Mouse (Mus musculus): ENCODE data around the gene Wfdc5. TPM values are rescaled to one million over a fixed set of nuclear protein-coding genes. Genes with fewer than 3 reads are reported as not detected.

Wfdc5 gene
- polyA plus RNA-seq, 1 experiment: not detected

DNA sequence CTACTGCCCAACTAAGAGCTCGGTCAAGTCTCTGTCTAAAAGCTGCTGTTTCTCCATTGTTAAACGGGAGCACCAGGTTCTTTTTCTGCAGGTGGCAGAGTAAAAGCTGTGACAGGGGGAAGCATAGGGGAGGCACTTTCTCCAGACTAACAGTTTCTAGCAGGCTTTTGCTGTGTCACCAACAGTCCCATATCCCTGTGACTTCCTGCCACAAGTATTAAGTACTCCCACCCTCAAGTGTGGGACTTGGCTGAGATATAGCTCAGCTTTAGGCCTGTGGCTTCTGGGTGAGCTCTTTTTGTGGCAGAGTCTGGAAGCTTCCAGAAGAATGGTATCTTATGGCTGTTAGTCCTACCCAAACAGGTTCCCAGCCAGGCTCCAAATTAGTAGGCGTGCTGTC, 6.7 kb downstream of the Wfdc5 start:
- Histone ChIP-seq H3K4me1 (peaks cover 52% of the 10 kb centered on the region), H3K27me3 (replicated peaks) (peaks cover 65% of the 10 kb centered on the region), H3K36me3 (replicated peaks; ENCODE audit: low read length) (no peaks in the 10 kb centered on the region), H3K9me3 (no peaks in the 10 kb centered on the region), H3K4me3 (replicated peaks) (no peak overlapping the region)
- TF ChIP-seq FLI1 (IDR thresholded peaks at IDR 0.05; ENCODE audit: low read length) (no peak), GATA1 (IDR thresholded peaks at IDR 0.05; ENCODE audit: borderline replicate concordance, low read length) (no peak)

DNA sequence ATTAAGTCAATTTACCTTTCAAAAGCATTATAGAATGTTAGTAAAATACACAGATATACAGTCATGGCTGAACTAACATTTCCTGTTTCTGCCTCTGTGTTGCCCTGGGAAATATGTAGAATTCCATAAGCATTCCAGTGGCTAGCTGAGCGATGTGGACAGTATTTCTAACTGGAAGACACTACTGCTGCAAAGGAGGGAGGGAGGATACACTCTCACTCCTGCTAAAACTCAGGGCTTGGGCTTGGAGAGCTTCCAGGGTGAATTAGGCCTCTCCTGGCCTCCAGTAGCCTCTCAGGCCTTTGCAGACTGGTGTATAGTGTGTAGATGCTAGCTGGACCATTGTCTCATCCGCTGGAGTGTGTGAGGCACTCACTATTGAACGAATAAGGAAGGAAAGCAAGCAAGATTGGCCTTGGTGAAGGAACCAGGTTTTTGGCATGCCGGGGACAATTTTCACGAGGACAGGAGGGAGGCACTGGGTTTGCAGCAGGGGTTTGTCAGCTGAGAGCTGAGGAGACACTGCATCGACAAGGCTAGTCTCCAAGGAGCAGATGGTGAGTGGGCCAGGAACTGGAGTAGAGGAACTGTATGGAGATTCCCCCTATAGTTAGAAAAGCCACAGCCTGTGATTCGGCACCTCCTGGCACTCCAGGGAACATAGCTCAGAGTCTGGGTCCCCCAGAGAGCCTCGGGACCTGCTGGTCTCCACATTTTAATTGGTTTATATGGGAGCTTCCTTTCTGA, 7.7 kb downstream of the Wfdc5 start:
- H3K4me1 ChIP-seq: peaks cover 58% of the 10 kb centered on the region
- TF ChIP-seq FLI1 (IDR thresholded peaks at IDR 0.05; ENCODE audit: low read length): no peak
- H3K4me3 ChIP-seq (replicated peaks): no peak overlapping the region
- H3K36me3 ChIP-seq (replicated peaks; ENCODE audit: low read length): no peaks in the 10 kb centered on the region
- H3K9me3 ChIP-seq: no peaks in the 10 kb centered on the region
- peaks cover 68% of the 10 kb centered on the region for H3K27me3 ChIP-seq (replicated peaks)

DNA sequence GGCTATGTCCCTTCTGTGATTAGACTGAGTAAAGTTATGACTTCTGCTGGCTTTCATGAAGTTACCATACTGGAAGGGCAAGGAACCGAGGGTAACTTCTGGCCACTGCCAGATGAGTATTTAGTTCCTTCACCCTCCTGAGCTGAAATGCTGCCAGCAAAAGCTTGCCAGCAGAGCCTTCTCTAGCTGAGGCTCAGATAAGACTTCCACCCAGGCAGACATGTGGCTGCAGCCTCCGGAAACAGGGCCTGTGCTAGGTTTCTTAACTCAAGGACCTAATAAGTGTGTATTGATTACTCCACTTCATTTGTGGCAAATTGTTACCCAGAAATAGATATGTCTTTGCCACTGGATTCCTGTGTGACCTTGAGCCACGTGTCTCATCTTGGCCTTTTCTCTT, 9.1 kb downstream of the Wfdc5 start:
- Histone ChIP-seq H3K4me1 (peaks cover 64% of the 10 kb centered on the region), H3K4me3 (replicated peaks) (no peak overlapping the region), H3K9me3 (peaks cover 6% of the 10 kb centered on the region), H3K36me3 (replicated peaks; ENCODE audit: low read length) (no peaks in the 10 kb centered on the region), H3K27me3 (replicated peaks) (peaks cover 72% of the 10 kb centered on the region)
- TF ChIP-seq GATA1 (IDR thresholded peaks at IDR 0.05; ENCODE audit: borderline replicate concordance, low read length) (no peak), FLI1 (IDR thresholded peaks at IDR 0.05; ENCODE audit: low read length) (no peak)

DNA sequence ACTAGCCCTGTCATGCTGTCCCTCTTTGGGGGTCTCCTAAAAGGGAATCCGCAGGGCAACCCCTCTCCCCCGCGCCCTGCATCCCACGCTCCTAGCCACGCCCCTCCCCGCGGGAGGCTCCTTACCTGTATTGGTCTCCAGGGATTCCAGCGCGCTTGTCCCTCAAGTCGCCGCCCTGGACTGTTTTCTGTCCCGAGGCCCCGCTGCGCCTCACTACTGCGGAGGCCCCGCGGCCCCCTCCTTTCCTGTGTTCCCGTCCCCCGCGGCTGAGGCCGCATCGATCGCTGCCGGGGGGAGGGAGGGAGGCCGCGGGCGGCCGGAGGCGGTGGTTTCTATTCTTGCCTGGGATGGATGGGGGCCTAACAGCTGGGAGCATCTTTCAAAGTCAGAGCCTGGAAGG, 11.6 kb downstream of the Wfdc5 start, which contains the start of gene Kcns1:
Kcns1 (minus strand) TSS at position 212 of the 400 bp plus-strand sequence.
- peaks cover 16% of the 10 kb centered on the region for H3K9me3 ChIP-seq
- TF ChIP-seq GATA1 (IDR thresholded peaks at IDR 0.05; ENCODE audit: borderline replicate concordance, low read length): no peak
- TF ChIP-seq FLI1 (IDR thresholded peaks at IDR 0.05; ENCODE audit: low read length): no peak
- H3K4me3 ChIP-seq (replicated peaks): peak within 1 kb of the TSS; percentile 71
- peaks cover 75% of the 10 kb centered on the region for H3K27me3 ChIP-seq (replicated peaks)
- H3K4me1 ChIP-seq: peaks cover 59% of the 10 kb centered on the region
- no peaks in the 10 kb centered on the region for H3K36me3 ChIP-seq (replicated peaks; ENCODE audit: low read length)

DNA sequence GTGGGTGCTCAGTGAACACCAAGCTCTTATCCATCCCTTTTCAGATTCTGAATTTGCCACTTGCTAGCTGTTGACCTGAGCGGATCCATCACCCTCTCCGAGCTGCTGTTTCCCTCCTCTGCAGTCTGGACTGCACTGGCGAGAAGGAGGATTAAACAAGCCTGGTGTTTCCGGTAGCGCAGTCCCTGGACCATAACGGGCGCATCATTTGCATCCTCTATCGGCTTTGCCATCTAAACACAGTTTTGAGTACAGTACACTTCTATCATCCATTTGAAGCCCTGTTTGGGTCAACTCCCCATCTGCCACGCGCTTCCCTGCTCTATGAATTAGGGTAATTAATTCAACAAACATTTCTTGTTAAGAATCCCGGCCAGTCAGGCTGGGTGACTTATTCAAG, 12.2 kb downstream of the Wfdc5 start:
- no peak for TF ChIP-seq GATA1 (IDR thresholded peaks at IDR 0.05; ENCODE audit: borderline replicate concordance, low read length)
- no peak for TF ChIP-seq FLI1 (IDR thresholded peaks at IDR 0.05; ENCODE audit: low read length)
- H3K4me1 ChIP-seq: peaks cover 53% of the 10 kb centered on the region
- peaks cover 16% of the 10 kb centered on the region for H3K9me3 ChIP-seq
- H3K36me3 ChIP-seq (replicated peaks; ENCODE audit: low read length): no peaks in the 10 kb centered on the region
- peaks cover 80% of the 10 kb centered on the region for H3K27me3 ChIP-seq (replicated peaks)
- no peak overlapping the region for H3K4me3 ChIP-seq (replicated peaks)

DNA sequence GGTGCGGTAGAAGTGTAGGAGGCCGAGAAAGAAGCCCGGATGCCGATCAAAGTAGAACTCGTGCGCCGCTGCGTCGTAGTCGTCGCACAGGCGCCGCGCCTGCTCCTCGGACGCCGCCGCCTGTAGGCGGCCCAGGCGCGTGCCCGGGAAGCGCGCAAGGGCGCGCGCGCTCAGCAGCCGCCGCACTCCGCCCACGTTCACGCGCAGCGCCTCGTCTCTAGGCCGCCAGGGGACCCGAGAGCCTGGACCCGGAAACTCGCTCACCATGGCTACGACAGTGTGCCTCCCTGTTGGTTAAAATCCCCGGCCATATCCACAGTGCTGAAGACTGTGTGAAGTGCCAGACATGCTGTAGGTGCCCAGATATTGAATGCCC, 14.0 kb downstream of the Wfdc5 start:
- Histone ChIP-seq H3K4me1 (peaks cover 39% of the 10 kb centered on the region), H3K9me3 (peaks cover 16% of the 10 kb centered on the region), H3K27me3 (replicated peaks) (peaks cover 86% of the 10 kb centered on the region), H3K36me3 (replicated peaks; ENCODE audit: low read length) (no peaks in the 10 kb centered on the region), H3K4me3 (replicated peaks) (peak overlapping the region; percentile 82)
- TF ChIP-seq FLI1 (IDR thresholded peaks at IDR 0.05; ENCODE audit: low read length): no peak
- no peak for TF ChIP-seq GATA1 (IDR thresholded peaks at IDR 0.05; ENCODE audit: borderline replicate concordance, low read length)

DNA sequence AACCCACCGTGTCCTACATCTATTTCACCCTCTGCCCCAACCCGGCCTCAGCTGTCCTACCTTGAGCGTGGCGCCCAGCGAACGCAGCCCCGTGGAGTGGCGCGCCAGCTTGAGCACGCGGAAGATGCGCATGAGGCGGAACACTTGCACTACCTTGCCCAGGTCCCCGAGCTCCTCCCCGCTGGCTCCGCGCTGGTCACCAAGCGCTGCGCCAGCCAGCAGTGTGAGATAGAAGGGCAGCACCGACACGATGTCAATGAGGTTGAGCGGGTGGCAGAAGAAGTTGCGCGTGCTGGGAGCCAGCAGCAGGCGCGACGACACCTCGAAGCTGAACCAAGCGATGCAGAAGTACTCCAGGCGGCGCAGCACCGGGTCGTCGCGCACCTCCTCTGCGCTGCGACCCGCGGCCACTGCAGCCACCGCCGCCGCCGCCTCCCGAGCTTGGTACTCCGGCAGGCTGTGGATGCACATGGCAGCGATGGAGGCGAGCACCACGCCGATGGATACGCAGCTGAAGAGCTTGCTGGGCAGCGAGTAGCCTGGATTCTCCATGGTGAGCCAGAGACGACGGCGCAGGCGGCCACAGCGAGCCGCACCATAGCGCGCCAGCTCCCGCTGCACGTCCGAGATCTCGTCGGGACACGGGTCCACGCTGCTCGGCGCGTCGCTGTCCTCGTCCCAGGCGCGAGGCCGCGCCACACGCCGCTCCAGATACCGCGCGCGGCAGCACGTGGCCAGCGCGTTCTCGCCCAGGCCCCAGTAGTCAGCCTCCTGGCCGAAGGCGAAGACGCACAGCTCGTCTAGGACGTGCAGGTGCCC, 14.6 kb downstream of the Wfdc5 start:
- peaks cover 86% of the 10 kb centered on the region for H3K27me3 ChIP-seq (replicated peaks)
- peak overlapping the region; percentile 82 for H3K4me3 ChIP-seq (replicated peaks)

DNA sequence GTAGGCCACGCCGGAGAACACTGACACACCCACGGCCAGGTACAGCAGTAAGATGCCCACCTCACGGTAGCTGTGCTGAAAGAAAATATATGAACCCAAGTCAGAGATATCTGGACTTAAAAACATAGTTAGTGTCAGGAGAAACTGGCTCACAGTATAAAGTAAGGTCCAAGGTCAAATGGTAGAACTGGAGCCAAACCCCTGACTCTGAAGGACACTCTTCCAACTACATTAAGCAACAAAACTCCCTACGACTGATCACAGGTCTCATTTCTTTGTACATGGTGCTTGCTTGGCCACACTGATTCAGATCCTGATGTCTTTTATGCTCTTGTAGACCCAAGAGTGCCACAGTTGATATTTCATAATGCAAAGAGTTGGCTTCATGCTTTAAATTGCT, 17.6 kb downstream of the Wfdc5 start:
- peaks cover 16% of the 10 kb centered on the region for H3K9me3 ChIP-seq

More for the DNA sequence above, 14.6 kb downstream of the Wfdc5 start:
- Histone ChIP-seq H3K4me1 (peaks cover 34% of the 10 kb centered on the region), H3K9me3 (peaks cover 16% of the 10 kb centered on the region), H3K36me3 (replicated peaks; ENCODE audit: low read length) (no peaks in the 10 kb centered on the region)
- TF ChIP-seq FLI1 (IDR thresholded peaks at IDR 0.05; ENCODE audit: low read length) (no peak), GATA1 (IDR thresholded peaks at IDR 0.05; ENCODE audit: borderline replicate concordance, low read length) (no peak)

DNA sequence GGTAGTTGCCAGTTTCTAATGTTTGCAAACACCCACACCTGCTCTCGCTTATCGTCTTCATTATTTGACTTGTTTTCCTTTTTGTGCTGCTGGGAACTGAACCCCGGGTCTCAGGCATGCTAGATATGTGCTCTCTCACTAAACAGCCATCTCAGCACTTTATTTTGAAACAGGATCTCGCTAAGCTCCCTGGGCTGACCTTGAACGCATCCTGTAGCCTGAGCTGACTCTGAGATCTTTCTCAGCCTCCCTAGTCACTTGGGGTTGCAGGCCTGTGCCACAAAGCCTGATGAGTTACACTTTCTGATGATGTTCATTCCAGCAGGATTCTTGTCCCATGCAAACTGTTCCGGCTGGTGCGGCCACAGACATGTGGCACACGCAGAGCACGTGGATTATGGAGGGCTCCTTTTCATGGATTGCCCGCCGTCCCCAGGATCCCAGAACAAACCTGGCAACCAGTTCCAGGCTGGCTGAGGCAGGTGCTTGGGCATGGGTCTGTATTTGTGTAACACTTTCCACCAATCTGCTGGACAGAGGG, 21.0 kb downstream of the Wfdc5 start:
- TF ChIP-seq GATA1 (IDR thresholded peaks at IDR 0.05; ENCODE audit: borderline replicate concordance, low read length): no peak
- no peak for TF ChIP-seq FLI1 (IDR thresholded peaks at IDR 0.05; ENCODE audit: low read length)
- Histone ChIP-seq H3K9me3 (no peaks in the 10 kb centered on the region), H3K4me3 (replicated peaks) (no peak overlapping the region), H3K36me3 (replicated peaks; ENCODE audit: low read length) (peaks cover 13% of the 10 kb centered on the region), H3K4me1 (no peaks in the 10 kb centered on the region), H3K27me3 (replicated peaks) (peaks cover 42% of the 10 kb centered on the region)

More for the DNA sequence above, 17.6 kb downstream of the Wfdc5 start:
- Histone ChIP-seq H3K4me3 (replicated peaks) (no peak overlapping the region), H3K4me1 (peaks cover 15% of the 10 kb centered on the region), H3K36me3 (replicated peaks; ENCODE audit: low read length) (no peaks in the 10 kb centered on the region), H3K27me3 (replicated peaks) (peaks cover 73% of the 10 kb centered on the region)
- TF ChIP-seq GATA1 (IDR thresholded peaks at IDR 0.05; ENCODE audit: borderline replicate concordance, low read length) (no peak), FLI1 (IDR thresholded peaks at IDR 0.05; ENCODE audit: low read length) (no peak)

DNA sequence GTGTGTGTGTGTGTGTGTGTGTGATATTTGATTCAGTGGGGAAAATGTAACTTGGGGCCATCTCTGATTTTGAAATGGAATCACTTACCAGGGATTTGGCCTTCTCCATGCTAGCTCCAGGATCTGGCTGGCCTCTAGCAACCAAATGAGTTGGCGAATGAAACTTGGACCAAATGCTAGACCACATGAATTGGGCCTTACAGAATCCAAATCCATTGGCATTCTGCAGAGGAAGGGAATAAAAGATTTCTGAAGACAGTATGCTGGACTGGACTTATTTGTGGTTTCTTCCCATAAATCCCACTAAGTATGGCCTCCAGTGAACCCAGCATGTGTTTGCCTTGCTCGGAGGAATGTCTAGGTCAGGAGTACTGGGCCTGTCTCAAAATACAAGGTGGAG, 23.7 kb downstream of the Wfdc5 start:
- Histone ChIP-seq H3K27me3 (replicated peaks) (peaks cover 17% of the 10 kb centered on the region), H3K4me1 (no peaks in the 10 kb centered on the region), H3K9me3 (no peaks in the 10 kb centered on the region), H3K36me3 (replicated peaks; ENCODE audit: low read length) (peaks cover 40% of the 10 kb centered on the region), H3K4me3 (replicated peaks) (no peak overlapping the region)
- TF ChIP-seq FLI1 (IDR thresholded peaks at IDR 0.05; ENCODE audit: low read length) (no peak), GATA1 (IDR thresholded peaks at IDR 0.05; ENCODE audit: borderline replicate concordance, low read length) (no peak)
